Mouse (Mus musculus) liver, embryonic 14.5 days (tissue): ENCODE data around the gene Pappa.

ENCODE experiments used
- CTCF ChIP-seq: IDR thresholded peaks from 2 replicates; pipeline ENCODE4 v1.5.1; 2016; ENCODE audit warnings: antibody characterized with exemption, low read depth, control low read depth
- EP300 ChIP-seq: IDR thresholded peaks from 2 replicates; pipeline ENCODE4 v1.6.1; 2016; ENCODE audit warnings: antibody characterized with exemption, low read depth

DNA sequence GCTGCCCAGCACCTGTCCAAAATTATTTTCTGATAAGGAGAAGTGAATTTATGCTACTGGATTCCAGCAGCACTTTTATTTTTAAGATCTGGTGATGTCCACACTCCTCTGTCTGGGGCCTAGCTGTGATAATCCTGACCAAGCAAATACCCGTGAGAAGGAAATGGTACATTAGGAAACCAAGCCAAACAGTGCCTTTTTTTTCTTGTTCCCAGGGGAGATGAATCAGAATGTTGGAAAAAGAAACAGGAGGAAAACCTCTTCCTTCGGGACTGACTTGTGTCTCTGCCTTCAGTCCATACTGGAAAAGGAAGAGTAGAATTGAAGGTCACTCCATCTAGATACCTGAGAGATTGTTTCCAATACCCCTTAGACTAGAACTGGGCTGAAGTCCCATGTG is 63.3 kb downstream of the Pappa start:
- TF ChIP-seq CTCF: no peak
- no peak for TF ChIP-seq EP300
